Mouse (Mus musculus): Measurements from ENCODE around the gene Lcn4. TPM values are rescaled to one million over a fixed set of nuclear protein-coding genes. Genes with fewer than 3 reads are reported as not detected.

The Lcn4 gene
- polyA plus RNA-seq, 1 experiment, result not detected

DNA sequence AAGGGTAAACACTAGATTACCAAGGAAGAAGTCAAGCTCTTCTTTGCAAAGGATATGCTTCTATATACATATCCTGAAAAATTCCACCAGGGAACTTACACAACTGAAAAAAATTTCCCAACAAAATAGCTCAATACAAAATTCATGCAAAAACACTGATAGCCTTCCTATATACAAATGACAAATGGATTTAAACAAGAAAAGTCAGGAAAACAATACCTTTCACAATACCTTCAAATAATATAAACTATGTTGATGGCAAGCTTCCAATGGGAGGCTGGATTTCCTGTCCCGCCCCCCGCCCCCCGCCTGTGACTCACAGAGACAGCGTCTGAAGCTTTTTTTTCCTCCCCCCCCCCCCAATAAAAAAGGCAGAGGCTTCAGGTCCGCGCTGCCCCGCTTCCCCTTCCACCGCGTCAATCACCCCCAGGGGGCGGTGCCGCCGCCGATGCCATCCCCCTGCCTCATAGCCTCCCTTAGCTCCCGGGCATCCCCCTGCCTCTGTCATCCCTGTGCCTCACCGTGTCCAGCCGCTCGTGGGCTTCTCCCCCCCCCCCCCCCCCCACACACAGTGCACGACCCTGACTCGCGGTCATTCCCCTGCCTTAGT, 9.8 kb downstream of the Lcn4 start:
- H3K36me3 ChIP-seq (ENCODE audit: control insufficient read depth, insufficient read depth, low read length), result no peaks in the 10 kb centered on the region
- no peak overlapping the region for H3K27ac ChIP-seq (ENCODE audit: control insufficient read depth, insufficient read depth, low read depth, low read length)
- H3K4me1 ChIP-seq (ENCODE audit: control insufficient read depth, insufficient read depth, low read length), result peaks cover 10% of the 10 kb centered on the region; the same call in 1 of the 2 replicates

GRCm38 (mm10) chr2:26657426-26657825, 13.7 kb downstream of the Lcn4 start:
- H3K27me3 ChIP-seq (ENCODE audit: control insufficient read depth, insufficient read depth, low read length), result no peaks in the 10 kb centered on the region
- H3K27ac ChIP-seq (ENCODE audit: control insufficient read depth, insufficient read depth, low read depth, low read length), result no peak overlapping the region
- H3K4me1 ChIP-seq (ENCODE audit: control insufficient read depth, insufficient read depth, low read length), result peaks cover 6% of the 10 kb centered on the region; the same call in 1 of the 2 replicates
- TF ChIP-seq CTCF (IDR thresholded peaks at IDR 0.05; ENCODE audit: control insufficient read depth, insufficient read depth, insufficient replicate concordance, low read depth, low read length), result no peak
- TF ChIP-seq POLR2A (IDR thresholded peaks at IDR 0.05; ENCODE audit: control insufficient read depth, low read depth, low read length), result no peak
- no peak overlapping the region for H3K4me3 ChIP-seq (ENCODE audit: control insufficient read depth, low read depth, low read length)
- no peaks in the 10 kb centered on the region for H3K36me3 ChIP-seq (ENCODE audit: control insufficient read depth, insufficient read depth, low read length)

More for the DNA sequence above, 9.8 kb downstream of the Lcn4 start:
- TF ChIP-seq POLR2A (IDR thresholded peaks at IDR 0.05; ENCODE audit: control insufficient read depth, low read depth, low read length), result no peak
- TF ChIP-seq CTCF (IDR thresholded peaks at IDR 0.05; ENCODE audit: control insufficient read depth, insufficient read depth, insufficient replicate concordance, low read depth, low read length), result no peak
- no peak overlapping the region for H3K4me3 ChIP-seq (ENCODE audit: control insufficient read depth, low read depth, low read length)
- no peaks in the 10 kb centered on the region for H3K27me3 ChIP-seq (ENCODE audit: control insufficient read depth, insufficient read depth, low read length)

- H3K4me1 ChIP-seq (ENCODE audit: control insufficient read depth, insufficient read depth, low read length), result no peaks in the 10 kb centered on the region
- no peaks in the 10 kb centered on the region for H3K27me3 ChIP-seq (ENCODE audit: control insufficient read depth, insufficient read depth, low read length)
- TF ChIP-seq POLR2A (IDR thresholded peaks at IDR 0.05; ENCODE audit: control insufficient read depth, low read depth, low read length) (no peak), CTCF (IDR thresholded peaks at IDR 0.05; ENCODE audit: control insufficient read depth, insufficient read depth, insufficient replicate concordance, low read depth, low read length) (no peak)
- H3K4me3 ChIP-seq (ENCODE audit: control insufficient read depth, low read depth, low read length), result no peak overlapping the region
- H3K27ac ChIP-seq (ENCODE audit: control insufficient read depth, insufficient read depth, low read depth, low read length), result no peak overlapping the region
- H3K36me3 ChIP-seq (ENCODE audit: control insufficient read depth, insufficient read depth, low read length), result no peaks in the 10 kb centered on the region
Measured at GRCm38 (mm10) chr2:26654687-26655086, 16.4 kb downstream of the Lcn4 start.

DNA sequence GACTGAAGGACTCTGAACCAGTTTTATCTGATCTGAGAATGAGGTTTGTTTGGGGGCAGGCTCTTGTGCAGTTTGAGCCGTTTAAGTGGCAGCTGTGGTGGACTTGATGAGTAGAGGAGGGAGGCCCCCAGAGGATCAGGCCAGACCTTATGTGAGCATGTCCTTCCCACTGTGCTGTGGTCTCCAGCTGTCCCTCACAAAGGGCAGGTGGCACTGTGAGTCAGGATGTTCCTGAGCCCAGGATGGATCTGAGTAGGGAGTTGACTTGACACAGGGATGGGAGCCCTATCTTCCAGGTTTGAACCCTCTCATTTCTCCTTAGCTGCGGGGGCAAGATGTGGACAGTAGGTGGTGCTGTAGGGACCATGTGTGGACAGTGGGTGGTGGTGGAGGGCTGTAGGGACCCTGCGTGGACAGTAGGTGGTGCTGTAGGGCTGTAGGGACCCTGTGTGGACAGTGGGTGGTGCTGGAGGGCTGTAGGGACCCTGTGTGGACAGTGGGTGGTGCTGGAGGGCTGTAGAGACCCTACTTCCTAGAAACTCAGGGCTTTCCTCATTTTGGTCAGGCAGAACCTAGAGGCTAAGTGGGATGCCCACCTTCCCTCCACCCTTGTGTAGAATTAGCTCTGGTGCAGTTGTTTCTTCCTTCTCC, 24.3 kb downstream of the Lcn4 start:
- Histone ChIP-seq H3K4me3 (ENCODE audit: control insufficient read depth, low read depth, low read length) (no peak overlapping the region), H3K27me3 (ENCODE audit: control insufficient read depth, insufficient read depth, low read length) (no peaks in the 10 kb centered on the region), H3K27ac (ENCODE audit: control insufficient read depth, insufficient read depth, low read depth, low read length) (no peak overlapping the region), H3K36me3 (ENCODE audit: control insufficient read depth, insufficient read depth, low read length) (no peaks in the 10 kb centered on the region), H3K4me1 (ENCODE audit: control insufficient read depth, insufficient read depth, low read length) (no peaks in the 10 kb centered on the region)
- TF ChIP-seq CTCF (IDR thresholded peaks at IDR 0.05; ENCODE audit: control insufficient read depth, insufficient read depth, insufficient replicate concordance, low read depth, low read length) (peak; percentile 100), POLR2A (IDR thresholded peaks at IDR 0.05; ENCODE audit: control insufficient read depth, low read depth, low read length) (no peak)

DNA sequence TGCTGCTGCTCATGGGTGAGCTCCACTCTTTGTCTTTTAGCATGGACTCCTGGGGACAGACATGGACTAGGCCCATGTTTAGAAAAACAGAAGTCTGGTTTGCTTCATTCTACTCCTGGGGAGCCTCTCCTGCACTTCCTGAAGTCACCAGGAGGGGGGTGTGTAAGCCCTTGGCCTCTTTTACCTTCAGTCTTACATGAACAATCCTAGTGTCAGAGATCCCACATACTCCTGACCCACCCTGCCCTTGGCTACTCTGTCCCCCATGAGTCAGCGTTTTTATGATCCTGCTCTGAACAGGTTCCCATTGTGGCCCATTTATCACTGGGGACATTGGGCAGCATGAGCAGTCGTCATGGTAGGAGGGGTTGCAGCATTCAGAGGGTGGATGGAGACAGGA, 27.1 kb downstream of the Lcn4 start:
- H3K27me3 ChIP-seq (ENCODE audit: control insufficient read depth, insufficient read depth, low read length), result no peaks in the 10 kb centered on the region
- H3K4me1 ChIP-seq (ENCODE audit: control insufficient read depth, insufficient read depth, low read length), result peaks cover 9% of the 10 kb centered on the region
- TF ChIP-seq POLR2A (IDR thresholded peaks at IDR 0.05; ENCODE audit: control insufficient read depth, low read depth, low read length) (no peak), CTCF (IDR thresholded peaks at IDR 0.05; ENCODE audit: control insufficient read depth, insufficient read depth, insufficient replicate concordance, low read depth, low read length) (no peak)
- no peak overlapping the region for H3K27ac ChIP-seq (ENCODE audit: control insufficient read depth, insufficient read depth, low read depth, low read length)
- no peaks in the 10 kb centered on the region for H3K36me3 ChIP-seq (ENCODE audit: control insufficient read depth, insufficient read depth, low read length)
- no peak overlapping the region for H3K4me3 ChIP-seq (ENCODE audit: control insufficient read depth, low read depth, low read length)

- H3K27me3 ChIP-seq (ENCODE audit: control insufficient read depth, insufficient read depth, low read length), result no peaks in the 10 kb centered on the region
- H3K27ac ChIP-seq (ENCODE audit: control insufficient read depth, insufficient read depth, low read depth, low read length), result peak overlapping the region; percentile 96
- no peak overlapping the region for H3K4me3 ChIP-seq (ENCODE audit: control insufficient read depth, low read depth, low read length)
- H3K36me3 ChIP-seq (ENCODE audit: control insufficient read depth, insufficient read depth, low read length), result no peaks in the 10 kb centered on the region; the same call in 1 of the 2 replicates
- TF ChIP-seq CTCF (IDR thresholded peaks at IDR 0.05; ENCODE audit: control insufficient read depth, insufficient read depth, insufficient replicate concordance, low read depth, low read length), result no peak
- peaks cover 12% of the 10 kb centered on the region for H3K4me1 ChIP-seq (ENCODE audit: control insufficient read depth, insufficient read depth, low read length)
Measured at GRCm38 (mm10) chr2:26641006-26641647, 30.0 kb downstream of the Lcn4 start.

Measured in testis, adult 2 months (tissue).